Mouse (Mus musculus): Measurements from ENCODE around the gene Thsd7b.

Gene Thsd7b

DNA sequence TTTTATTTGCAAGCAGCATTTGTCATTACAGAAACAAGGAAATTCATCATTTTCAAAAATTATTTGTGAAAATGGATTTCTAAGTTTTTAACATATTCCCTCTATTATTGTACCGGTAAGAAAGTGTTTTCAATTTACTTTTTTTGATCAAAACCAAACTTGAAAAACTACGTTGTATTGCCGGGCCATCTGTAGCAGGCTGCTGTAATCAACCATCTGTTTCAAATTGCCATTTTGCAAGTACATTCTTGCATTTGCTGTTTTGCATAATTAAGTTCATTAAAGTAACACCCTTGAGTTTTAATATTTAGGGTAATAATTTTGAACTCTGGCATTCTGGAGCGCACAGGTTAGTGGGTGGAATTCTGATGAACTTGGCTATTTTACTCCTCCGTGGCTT, 246.6 kb downstream of the Thsd7b start:
- DNase-seq (ENCODE audit: low spot score): no peak

GRCm38 (mm10) chr1:129526967-129527366, 253.9 kb downstream of the Thsd7b start:
- DNase-seq (ENCODE audit: low spot score): no peak

GRCm38 (mm10) chr1:129532206-129532605, 259.1 kb downstream of the Thsd7b start:
- no peak for DNase-seq (ENCODE audit: low spot score)

DNA sequence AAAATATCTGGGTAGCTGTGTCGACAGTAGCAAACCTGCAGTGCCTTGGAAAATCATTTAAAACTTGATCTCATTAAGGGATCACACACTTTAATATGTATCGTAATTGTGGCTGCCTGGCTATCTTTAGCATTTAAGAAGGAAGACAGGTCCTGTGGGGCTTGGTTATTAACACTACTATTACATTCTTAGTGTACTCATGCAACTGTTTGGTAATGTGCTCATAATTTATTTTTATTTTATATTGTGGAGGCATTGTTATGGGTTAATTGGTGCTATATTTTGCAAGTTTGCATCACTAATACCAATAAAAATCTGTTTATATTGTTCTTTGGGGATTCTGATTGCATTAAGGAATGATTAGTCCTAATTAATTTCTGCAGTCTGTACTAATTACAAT, 265.4 kb downstream of the Thsd7b start:
- no peak for DNase-seq (ENCODE audit: low spot score)

DNA sequence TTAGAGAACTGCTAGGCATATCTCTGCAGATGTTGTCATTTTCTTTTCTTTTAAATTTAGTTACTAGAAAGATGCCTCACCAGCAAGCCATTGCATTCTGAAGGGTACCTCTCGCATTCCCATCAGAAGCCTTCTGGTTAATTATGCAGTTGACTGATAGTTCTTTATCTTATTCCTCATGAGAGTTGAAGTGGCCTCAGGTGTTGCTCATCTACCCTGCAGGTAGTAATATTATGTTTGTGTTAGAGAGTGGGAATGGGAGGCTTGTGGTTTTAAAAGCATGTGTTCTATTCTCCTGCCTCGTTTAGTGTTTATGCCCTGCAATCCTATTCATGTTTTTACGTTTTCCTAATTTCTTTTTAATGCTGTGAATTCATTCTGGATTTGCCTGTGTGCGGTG, 265.9 kb downstream of the Thsd7b start:
- DNase-seq (ENCODE audit: low spot score): no peak

GRCm38 (mm10) chr1:129540751-129541150, 267.6 kb downstream of the Thsd7b start:
- no peak for DNase-seq (ENCODE audit: low spot score)

DNA sequence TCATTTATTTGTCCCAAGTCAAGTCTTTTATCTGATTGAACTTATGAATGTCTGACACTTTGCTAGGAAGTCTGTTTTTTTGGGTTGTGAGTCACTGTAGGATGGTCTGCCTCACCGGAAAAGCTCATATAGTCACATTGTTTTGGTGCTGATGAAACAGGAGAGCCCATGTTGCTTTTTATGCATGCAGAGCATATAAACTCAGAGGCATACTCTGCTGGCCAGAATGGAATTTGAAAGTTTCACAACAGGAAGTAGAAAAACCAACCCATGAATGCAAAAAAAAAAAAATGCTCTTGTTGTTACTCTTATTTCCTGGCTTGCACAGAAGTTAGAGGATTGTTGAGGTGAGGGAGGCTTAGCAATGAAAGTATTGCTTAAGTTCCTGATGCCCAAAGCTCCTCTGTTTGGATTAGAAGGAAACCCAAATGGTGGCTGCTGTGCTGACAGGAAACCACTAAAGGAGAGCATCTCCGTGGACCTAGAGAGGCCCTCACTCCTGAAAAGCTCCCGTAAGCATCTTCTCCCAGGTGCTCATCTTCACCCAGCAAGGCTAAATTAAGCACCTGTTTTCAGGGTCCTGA, 269.6 kb downstream of the Thsd7b start:
- no peak for DNase-seq (ENCODE audit: low spot score)

- no peak for DNase-seq (ENCODE audit: low spot score)
Measured at GRCm38 (mm10) chr1:129543169-129543568, 270.1 kb downstream of the Thsd7b start.

DNA sequence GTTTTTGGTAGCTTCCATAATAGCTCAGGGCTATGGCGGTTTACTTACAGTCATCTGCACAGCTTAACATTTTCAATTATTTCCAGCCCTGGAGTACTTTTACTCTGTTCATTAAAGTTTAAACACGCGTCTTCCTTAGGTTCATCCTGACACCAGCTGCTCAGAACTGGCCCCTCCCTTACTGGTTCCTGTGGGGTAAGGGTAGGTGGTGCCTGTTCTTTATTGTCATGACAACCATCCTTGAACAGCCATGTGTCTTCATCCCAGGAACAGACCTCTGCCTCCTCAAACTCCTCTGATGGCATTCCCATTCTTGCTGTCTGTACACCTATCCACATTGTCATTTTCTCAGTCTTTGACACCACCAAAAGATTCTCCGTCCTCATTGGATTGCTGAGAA, 285.0 kb downstream of the Thsd7b start:
- DNase-seq (ENCODE audit: low spot score): no peak

- DNase-seq (ENCODE audit: low spot score): no peak
Measured at GRCm38 (mm10) chr1:129559137-129559536, 286.0 kb downstream of the Thsd7b start.

GRCm38 (mm10) chr1:129559812-129560211, 286.7 kb downstream of the Thsd7b start:
- no peak for DNase-seq (ENCODE audit: low spot score)

- DNase-seq (ENCODE audit: low spot score): no peak
Measured at GRCm38 (mm10) chr1:129562707-129563106, 289.6 kb downstream of the Thsd7b start.

- no peak for DNase-seq (ENCODE audit: low spot score)
Measured at GRCm38 (mm10) chr1:129570522-129570921, 297.4 kb downstream of the Thsd7b start.

- no peak for DNase-seq (ENCODE audit: low spot score)
Measured at GRCm38 (mm10) chr1:129579955-129580354, 306.9 kb downstream of the Thsd7b start.

DNA sequence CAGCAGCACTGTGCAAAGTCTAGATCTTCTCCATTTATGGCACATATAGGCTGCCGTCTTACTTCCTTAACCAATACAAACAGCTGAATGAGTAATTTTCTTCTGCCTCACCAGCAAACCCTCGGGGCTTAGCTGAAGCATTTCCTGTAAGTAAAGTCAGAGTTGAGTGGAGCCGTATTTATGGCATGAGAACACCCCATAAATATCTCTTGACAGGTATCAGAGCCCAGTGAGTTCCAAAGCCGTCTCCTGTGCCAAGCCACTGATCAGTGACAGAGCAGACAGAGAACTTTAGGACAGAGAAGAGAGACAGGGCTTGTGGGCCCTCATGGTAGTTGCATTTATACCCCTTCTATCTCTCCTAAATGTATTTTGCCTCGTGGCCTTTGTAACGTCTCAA, 313.5 kb downstream of the Thsd7b start:
- DNase-seq (ENCODE audit: low spot score): no peak

GRCm38 (mm10) chr1:129589366-129590002, 316.4 kb downstream of the Thsd7b start:
- no peak for DNase-seq (ENCODE audit: low spot score)

DNA sequence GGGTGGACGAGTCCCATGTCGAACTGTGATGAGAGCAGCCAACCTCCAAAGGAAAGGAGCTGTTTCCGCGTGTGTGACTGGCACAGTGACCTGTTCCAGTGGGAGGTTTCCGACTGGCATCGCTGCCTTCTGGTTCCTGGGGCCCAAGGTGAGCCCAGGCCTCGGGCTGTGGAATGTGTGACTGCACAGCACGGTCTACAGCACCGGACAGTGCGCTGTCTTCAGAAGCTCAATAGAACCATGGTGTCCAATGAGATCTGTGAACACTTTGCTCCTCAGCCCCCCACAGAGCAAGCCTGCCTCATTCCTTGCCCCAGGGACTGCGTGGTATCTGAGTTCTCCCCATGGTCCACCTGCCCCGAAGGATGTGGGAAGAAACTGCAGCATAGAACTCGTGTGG, 322.3 kb downstream of the Thsd7b start:
- no peak for DNase-seq (ENCODE audit: low spot score)

DNA sequence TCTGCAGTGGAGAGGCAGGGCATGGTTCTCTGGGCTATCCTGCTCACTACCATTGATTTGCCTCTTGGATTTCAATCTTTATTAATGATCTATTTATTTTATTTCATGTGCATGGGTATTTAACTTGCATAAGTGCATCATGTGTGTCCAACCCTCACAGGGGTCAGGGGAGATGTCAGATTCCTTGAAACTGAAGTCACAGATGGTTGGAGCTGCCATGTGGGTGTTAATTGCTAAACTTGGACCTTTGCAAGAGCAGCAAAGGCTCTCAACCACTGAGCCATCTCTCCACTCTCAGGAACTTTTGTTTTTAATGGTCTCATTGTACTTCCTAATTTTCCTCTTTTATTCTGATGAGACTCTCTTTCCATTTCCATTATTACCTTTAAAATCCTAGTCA, 327.8 kb downstream of the Thsd7b start:
- no peak for DNase-seq (ENCODE audit: low spot score)

DNA sequence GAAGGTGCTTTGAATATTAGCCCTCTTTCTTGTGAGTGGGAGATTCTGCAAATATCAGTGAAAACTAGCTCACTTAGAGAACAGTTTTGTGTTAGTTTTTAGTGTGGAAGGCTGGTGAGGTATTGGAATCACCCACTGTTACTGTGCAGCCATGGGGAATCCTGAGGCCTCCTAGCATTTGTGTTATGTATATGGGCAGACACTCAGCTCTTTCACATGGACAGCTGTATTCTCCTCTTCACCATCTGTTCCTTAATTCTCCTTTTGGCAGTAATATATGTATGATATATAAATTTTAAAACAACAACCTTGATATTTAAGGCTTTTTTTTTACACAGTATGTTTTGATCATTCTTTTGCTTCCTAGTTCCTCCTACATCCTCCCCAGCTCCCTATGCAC, 329.2 kb downstream of the Thsd7b start:
- no peak for DNase-seq (ENCODE audit: low spot score)

- DNase-seq (ENCODE audit: low spot score): no peak
Measured at GRCm38 (mm10) chr1:129608395-129608794, 335.3 kb downstream of the Thsd7b start.

DNA sequence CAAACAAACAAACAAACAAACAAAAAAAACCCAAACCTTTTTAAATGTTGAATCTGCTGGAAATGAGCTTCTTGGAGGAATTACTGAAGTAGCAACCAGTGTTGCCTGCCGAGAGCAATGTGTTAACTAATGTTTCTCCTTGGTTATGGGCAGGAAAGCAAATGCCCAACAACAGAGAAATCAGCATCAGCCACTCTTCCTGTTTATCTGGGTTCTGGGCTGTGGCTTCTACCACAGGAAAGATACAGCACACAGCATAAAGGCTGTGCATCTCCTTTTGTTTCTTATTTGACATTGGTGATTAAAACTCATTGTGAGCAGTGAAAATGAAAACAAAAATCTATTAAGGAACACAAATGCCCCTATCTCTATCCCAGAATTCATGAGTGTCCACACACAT, 343.0 kb downstream of the Thsd7b start:
- DNase-seq (ENCODE audit: low spot score): no peak

GRCm38 (mm10) chr1:129619440-129620301, 346.6 kb downstream of the Thsd7b start:
- DNase-seq (ENCODE audit: low spot score): no peak

DNA sequence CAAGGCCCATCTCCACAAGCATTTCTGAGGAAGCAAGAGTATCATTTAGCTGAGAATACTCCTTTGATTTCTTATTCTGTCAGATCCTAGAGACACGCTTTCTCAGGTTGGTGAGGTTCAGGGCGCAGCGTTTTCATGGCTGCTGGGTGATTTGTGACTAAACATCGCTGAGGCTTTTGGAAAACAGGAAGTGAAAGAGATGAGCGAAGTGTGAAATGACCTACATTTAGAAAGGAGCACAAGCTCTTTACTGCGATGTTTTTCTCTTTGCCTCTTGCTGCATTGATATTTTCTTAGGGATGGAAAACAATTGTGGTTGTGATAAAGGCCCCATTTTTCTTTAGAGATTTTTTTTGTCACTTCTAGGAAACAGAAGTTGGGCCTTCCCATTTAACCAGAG, 351.4 kb downstream of the Thsd7b start:
- no peak for DNase-seq (ENCODE audit: low spot score)
